Mouse (Mus musculus) MEL (cell line): ENCODE results near the gene Olfr878.

Experiments
- CTCF ChIP-seq, 3 experiments: IDR thresholded peaks in 2 of 3; conservative IDR thresholded peaks in 1 of 3; 2 replicates each; pipeline ENCODE4 v1.5.1; 2011 to 2012; ENCODE audit warnings: low read length in 3 of 3, low read depth in 2 of 3, mild to moderate bottlenecking in 2 of 3, improper control_type of control experiment in 1 of 3, inconsistent platforms in 1 of 3, mixed read lengths in 1 of 3, moderate library complexity in 1 of 3; ENCODE audit not compliant: control insufficient read depth in 1 of 3, insufficient read depth in 1 of 3, poor library complexity in 1 of 3, severe bottlenecking in 1 of 3
- EP300 ChIP-seq, 2 experiments: IDR thresholded peaks; 2 replicates each; pipeline ENCODE4 v1.6.1; 2011; ENCODE audit warnings: improper control_type of control experiment in 2 of 2, low read length in 2 of 2, low read depth in 1 of 2, mild to moderate bottlenecking in 1 of 2
- GABPA ChIP-seq: IDR thresholded peaks from 2 replicates; pipeline ENCODE4 v1.6.1; 2012; ENCODE audit warnings: low read depth, mild to moderate bottlenecking, inconsistent platforms, low read length, improper control_type of control experiment, moderate library complexity
- HCFC1 ChIP-seq: IDR thresholded peaks from 2 replicates; pipeline ENCODE4 v1.6.1; 2012; ENCODE audit warnings: low read depth, mild to moderate bottlenecking, inconsistent platforms, low read length, improper control_type of control experiment, moderate library complexity
- NRF1 ChIP-seq: IDR thresholded peaks from 2 replicates; pipeline ENCODE4 v1.6.1; 2014; ENCODE audit warnings: low read depth, mild to moderate bottlenecking, inconsistent platforms, low read length, improper control_type of control experiment, moderate library complexity; ENCODE audit not compliant: poor library complexity, insufficient read depth, severe bottlenecking
- RCOR1 ChIP-seq: IDR thresholded peaks from 2 replicates; pipeline ENCODE4 v1.6.1; 2012; ENCODE audit warnings: low read depth, mild to moderate bottlenecking, inconsistent platforms, low read length, improper control_type of control experiment
- TAL1 ChIP-seq: IDR thresholded peaks from 2 replicates; pipeline ENCODE4 v1.6.1; 2012; ENCODE audit warnings: mild to moderate bottlenecking, inconsistent platforms, low read length, moderate library complexity, mixed read lengths
- USF1 ChIP-seq: IDR thresholded peaks from 2 replicates; pipeline ENCODE4 v1.6.1; 2014; ENCODE audit warnings: low read depth, mild to moderate bottlenecking, inconsistent platforms, low read length, improper control_type of control experiment, moderate library complexity

GRCm38 (mm10) chr9:37924194-37924593 is 6.6 kb downstream of the Olfr878 start:
- no peak for TF ChIP-seq CTCF (IDR thresholded peaks at IDR 0.05 in 2 of 3, conservative IDR thresholded peaks at IDR 0.05 in 1 of 3; ENCODE audit: control insufficient read depth in 1 of 3, insufficient read depth in 1 of 3, low read depth in 2 of 3, low read length in 3 of 3, poor library complexity in 1 of 3, severe bottlenecking in 1 of 3)
- no peak for TF ChIP-seq RCOR1
- no peak for TF ChIP-seq TAL1
- TF ChIP-seq USF1, result no peak
- no peak for TF ChIP-seq NRF1
- no peak for TF ChIP-seq GABPA
- no peak for TF ChIP-seq HCFC1
- TF ChIP-seq EP300 (IDR thresholded peaks at IDR 0.05; ENCODE audit: low read depth in 1 of 2, low read length in 2 of 2), result no peak
